Mouse (Mus musculus) skeletal muscle tissue, adult 2 months (tissue): ENCODE data around the gene Gm49380.

Experiments
- DNase-seq: peaks from one replicate; pipeline ENCODE4 v3.0.0-alpha.2; 2012; ENCODE audit warnings: low read depth, low spot score

Gm49380 gene

GRCm38 (mm10) chr9:44088877-44089608 lies 24.3 kb downstream of the Gm49380 start:
- no peak for DNase-seq

GRCm38 (mm10) chr9:44087761-44088455 lies 25.4 kb downstream of the Gm49380 start:
- peak; percentile 92 for DNase-seq

GRCm38 (mm10) chr9:44086960-44087359 lies 26.3 kb downstream of the Gm49380 start:
- DNase-seq = peak; percentile 81

- peak; percentile 92 for DNase-seq
Measured at GRCm38 (mm10) chr9:44085741-44086665, 27.3 kb downstream of the Gm49380 start.

GRCm38 (mm10) chr9:44085276-44085675 lies 28.0 kb downstream of the Gm49380 start:
- DNase-seq = no peak

DNA sequence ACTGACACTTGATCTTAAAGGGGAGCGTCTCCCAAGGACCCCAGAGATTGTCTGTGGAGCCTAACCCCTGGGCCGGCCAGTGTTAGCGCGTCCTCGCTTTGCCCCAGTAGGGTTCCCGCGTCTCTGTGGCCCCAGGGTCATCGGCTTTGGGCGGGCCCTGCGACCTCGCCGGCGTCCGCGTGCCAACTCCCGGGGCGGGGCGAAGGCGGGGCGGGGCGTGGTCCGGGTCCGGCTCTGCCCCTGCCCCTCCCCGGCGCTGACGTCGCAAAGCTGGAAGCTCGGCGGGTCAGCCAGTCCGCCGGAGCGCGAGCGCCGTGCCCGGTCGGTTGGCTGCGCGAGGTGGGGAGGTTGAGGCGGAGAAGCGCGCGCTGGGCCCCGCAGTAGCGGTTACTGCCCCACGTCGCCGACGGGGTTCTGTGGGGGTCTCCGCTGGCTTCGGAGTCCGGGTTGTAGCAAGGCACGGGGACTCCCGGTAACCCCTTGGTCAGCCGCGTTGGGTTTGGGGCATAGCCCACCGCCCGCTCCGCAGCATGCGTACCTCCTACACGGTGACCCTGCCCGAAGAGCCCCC lies 28.6 kb downstream of the Gm49380 start:
- DNase-seq = peak; percentile 91

DNA sequence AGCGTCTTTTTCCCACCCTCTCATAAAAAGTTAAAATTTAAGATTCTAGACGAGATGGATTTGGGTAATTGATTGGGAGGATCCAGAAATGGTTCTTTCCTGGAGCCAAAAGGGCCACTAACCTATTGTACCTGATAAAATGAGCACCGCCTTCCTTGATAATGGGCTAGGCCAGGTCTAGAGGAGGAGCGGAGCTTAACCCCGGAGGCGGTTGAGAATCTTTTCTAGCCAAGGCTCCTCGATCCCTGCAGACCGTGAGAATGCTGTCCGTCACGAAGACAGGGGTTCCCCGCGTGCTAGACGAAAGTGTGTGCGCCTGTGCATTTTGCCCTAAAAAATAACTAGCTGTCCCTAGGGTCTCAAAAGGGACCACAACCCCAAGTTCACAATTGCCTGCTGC lies 29.1 kb downstream of the Gm49380 start:
- DNase-seq = no peak

- peak; percentile 86 for DNase-seq
Measured at GRCm38 (mm10) chr9:44083392-44084121, 29.7 kb downstream of the Gm49380 start.

GRCm38 (mm10) chr9:44082266-44082665 lies 31.0 kb downstream of the Gm49380 start:
- DNase-seq = no peak

- DNase-seq = no peak
Measured at GRCm38 (mm10) chr9:44081581-44081980, 31.7 kb downstream of the Gm49380 start.

- DNase-seq = no peak
Measured at GRCm38 (mm10) chr9:44080953-44081352, 32.3 kb downstream of the Gm49380 start.

DNA sequence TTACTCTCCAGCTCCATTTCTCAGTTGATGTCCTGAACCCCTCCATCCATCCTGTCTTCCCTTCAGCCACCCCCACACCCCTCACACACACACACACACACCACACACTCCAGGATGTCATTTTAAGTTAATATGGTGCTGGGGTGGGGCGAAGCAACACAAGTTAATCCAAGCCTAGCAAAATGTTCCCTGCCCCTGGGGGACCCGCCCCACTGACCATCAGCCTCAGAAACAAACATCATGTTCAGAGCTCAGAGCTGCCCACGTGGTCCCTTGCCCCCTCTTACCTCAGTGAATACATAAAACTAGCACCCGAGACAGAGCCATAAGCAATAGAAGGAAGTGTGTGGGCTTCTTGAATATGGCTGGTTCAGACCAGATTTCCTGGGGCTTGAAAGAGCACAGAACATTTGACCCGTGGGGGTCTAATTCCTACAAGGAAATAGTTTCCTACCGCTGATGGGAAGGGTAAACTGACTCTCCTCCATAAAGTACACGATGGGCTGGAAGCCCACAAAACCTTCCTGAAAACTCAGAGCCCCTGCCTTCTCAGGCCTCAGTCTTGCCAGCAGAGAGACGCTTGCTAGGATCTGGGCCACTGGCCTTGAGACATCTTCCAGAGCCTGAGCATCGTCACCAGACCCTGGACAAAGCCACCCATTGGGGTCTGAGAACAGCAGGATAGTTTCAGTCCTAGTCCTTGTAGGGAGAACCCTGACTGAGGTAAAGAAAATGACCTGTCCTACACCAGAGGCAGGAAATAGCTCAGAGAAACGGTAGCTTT lies 33.1 kb downstream of the Gm49380 start:
- peak; percentile 8 for DNase-seq

- DNase-seq = peak; percentile 99
Measured at GRCm38 (mm10) chr9:44078955-44079756, 34.1 kb downstream of the Gm49380 start.

GRCm38 (mm10) chr9:44078136-44078797 lies 35.0 kb downstream of the Gm49380 start:
- DNase-seq = peak; percentile 72

DNA sequence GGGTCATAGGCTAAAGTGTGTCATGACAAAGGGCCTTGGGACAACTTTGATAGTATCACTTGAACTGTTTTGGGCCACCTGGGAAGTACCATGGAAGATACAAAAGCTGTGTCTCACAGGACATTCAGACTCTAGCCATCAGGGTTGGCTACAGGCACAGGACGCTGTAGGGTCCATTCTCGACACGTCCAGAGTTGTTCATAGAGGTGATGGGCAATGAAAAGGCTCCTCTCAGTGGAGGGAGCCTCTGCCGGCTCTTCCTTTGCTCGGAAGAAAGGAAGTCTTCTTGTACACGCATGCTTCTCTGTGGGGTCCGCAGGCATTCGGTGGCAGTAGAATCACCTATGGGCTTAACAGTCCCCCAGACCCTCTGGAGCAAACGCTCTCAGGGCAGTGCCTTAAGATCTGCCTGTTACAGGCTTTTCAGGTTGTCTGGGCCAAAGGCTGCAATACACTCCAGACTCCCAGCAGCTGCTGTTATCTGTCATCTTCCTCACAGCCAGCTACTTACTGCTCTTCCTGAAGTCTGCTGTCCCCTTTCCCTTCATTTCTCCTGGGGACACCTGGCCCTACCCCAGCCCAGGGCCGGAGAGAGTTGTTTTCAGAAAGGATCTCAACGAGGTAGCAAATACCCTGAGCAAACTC lies 35.9 kb downstream of the Gm49380 start:
- DNase-seq = peak; percentile 44

DNA sequence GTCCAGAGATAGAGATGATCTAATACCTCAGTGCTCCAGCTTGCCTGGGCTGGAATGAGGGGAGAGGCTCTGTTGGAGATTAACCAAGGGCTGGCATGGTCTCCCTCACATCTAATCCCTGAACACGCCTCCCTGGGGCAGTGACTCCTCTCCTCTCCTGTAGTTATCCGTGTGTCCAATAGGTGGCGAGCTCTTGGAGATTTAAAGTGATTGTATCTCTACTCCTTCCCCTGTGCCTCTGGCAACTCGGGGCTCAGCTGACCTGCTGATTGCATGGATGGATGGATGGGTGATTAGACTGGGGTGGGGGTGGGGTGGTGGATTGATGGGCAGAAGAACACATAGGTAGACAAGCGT lies 36.6 kb downstream of the Gm49380 start:
- DNase-seq = peak; percentile 93

DNA sequence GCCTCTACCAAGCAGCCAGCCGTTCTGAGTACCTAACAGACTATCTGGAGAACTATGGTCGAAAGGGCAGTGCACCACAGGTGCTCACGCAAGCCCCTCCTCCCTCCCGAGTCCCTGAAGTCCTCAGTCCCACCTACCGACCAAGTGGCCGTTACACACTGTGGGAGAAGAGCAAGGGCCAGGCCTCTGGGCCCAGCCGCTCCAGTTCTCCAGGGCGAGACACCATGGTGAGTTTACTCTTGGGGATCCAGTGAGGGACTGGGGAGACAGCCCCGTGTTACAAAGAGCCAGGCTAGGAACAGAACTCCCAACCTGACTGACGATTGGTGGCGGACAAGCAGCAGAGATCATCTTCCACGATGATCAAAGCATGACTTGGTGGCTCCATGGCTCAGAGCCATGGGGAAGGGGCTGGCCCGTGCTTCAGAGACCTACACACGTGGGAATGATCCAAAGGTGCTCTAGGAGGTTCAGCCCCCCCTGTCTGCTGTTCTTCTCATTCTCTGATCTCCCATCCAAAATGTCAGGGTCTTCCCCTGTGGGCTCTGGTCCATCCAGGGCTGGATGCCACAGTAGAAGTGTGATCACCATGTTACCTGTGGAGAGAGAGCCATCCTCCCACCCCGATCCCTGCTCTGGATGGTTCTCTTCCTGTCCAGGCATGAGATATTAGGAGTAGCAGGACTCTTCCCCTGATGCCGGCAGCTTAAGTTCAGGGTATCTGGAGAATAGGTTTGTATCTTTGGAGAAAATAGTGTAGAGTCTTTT lies 37.1 kb downstream of the Gm49380 start:
- DNase-seq = peak; percentile 10
